Mouse (Mus musculus): Measurements from ENCODE around the gene Ptpdc1. TPM values are rescaled to one million over a fixed set of nuclear protein-coding genes. Genes with fewer than 3 reads are reported as not detected.

The Ptpdc1 gene
- polyA plus RNA-seq (2015; fragmentation: Nextera tagmentation; extraction: Ambion mirVana) = 16.1 and 18.6 TPM in 2 replicates

GRCm38 (mm10) chr13:48625433-48626184, at the start of gene Ptpdc1:
Gene Ptpdc1 (minus strand): TSS chr13:48625664.
- Histone ChIP-seq H3K4me2 (peak within 1 kb of the TSS; percentile 89), H3K4me1 (peaks cover 13% of the 10 kb centered on the region), H3K4me3 (peak within 1 kb of the TSS; percentile 81), H3K9ac (peak within 1 kb of the TSS; percentile 90), H3K27ac (peak within 1 kb of the TSS; percentile 93), H3K27me3 (replicated peaks) (no peaks in the 10 kb centered on the region), H3K36me3 (replicated peaks) (no peaks in the 10 kb centered on the region), H3K9me3 (no peaks in the 10 kb centered on the region)
- ATAC-seq (replicated peaks) = peak; percentile 100
- WGBS = 1% methylated on average over 76 of the region's 76 CpGs

GRCm38 (mm10) chr13:48674609-48675008, 49.1 kb upstream of the Ptpdc1 start:
- peaks cover 46% of the 10 kb centered on the region for H3K27me3 ChIP-seq (replicated peaks)
- no peak for ATAC-seq (replicated peaks)
- peaks cover 5% of the 10 kb centered on the region; the same call in 1 of the 2 replicates for H3K4me1 ChIP-seq
- H3K27ac ChIP-seq = no peak overlapping the region
- H3K9me3 ChIP-seq = no peaks in the 10 kb centered on the region
- H3K9ac ChIP-seq = no peak overlapping the region
- WGBS = 81% methylated on average over 5 of the region's 5 CpGs
- H3K4me3 ChIP-seq = no peak overlapping the region
- H3K36me3 ChIP-seq (replicated peaks) = no peaks in the 10 kb centered on the region
- no peak overlapping the region for H3K4me2 ChIP-seq

GRCm38 (mm10) chr13:48672312-48672840, 46.9 kb upstream of the Ptpdc1 start:
- 2% methylated on average over 24 of the region's 24 CpGs for WGBS

GRCm38 (mm10) chr13:48668976-48669534, 43.6 kb upstream of the Ptpdc1 start:
- Histone ChIP-seq H3K36me3 (replicated peaks) (no peaks in the 10 kb centered on the region), H3K9me3 (no peaks in the 10 kb centered on the region), H3K27ac (no peak overlapping the region), H3K4me1 (peaks cover 28% of the 10 kb centered on the region), H3K4me3 (peak overlapping the region; percentile 12; the same call in 1 of the 2 replicates), H3K4me2 (peak overlapping the region; percentile 40), H3K27me3 (replicated peaks) (peaks cover 88% of the 10 kb centered on the region), H3K9ac (no peak overlapping the region)
- WGBS = under 1% methylated on average over 34 of the region's 34 CpGs
- ATAC-seq (replicated peaks) = no peak

More at GRCm38 (mm10) chr13:48672312-48672840, 46.9 kb upstream of the Ptpdc1 start:
- Histone ChIP-seq H3K36me3 (replicated peaks) (no peaks in the 10 kb centered on the region), H3K27me3 (replicated peaks) (peaks cover 67% of the 10 kb centered on the region), H3K27ac (no peak overlapping the region), H3K9me3 (no peaks in the 10 kb centered on the region), H3K4me3 (peak overlapping the region; percentile 8; the same call in 1 of the 2 replicates), H3K4me1 (peaks cover 16% of the 10 kb centered on the region), H3K9ac (no peak overlapping the region), H3K4me2 (peak overlapping the region; percentile 30)
- no peak for ATAC-seq (replicated peaks)

GRCm38 (mm10) chr13:48668091-48668975, 42.9 kb upstream of the Ptpdc1 start:
- H3K9ac ChIP-seq = no peak overlapping the region
- H3K27me3 ChIP-seq (replicated peaks) = peaks cover 88% of the 10 kb centered on the region
- no peak for ATAC-seq (replicated peaks)

GRCm38 (mm10) chr13:48667461-48667860, 42.0 kb upstream of the Ptpdc1 start:
- H3K4me1 ChIP-seq = peaks cover 38% of the 10 kb centered on the region
- no peak overlapping the region for H3K9ac ChIP-seq
- H3K27me3 ChIP-seq (replicated peaks) = peaks cover 87% of the 10 kb centered on the region
- H3K4me2 ChIP-seq = no peak overlapping the region
- no peaks in the 10 kb centered on the region for H3K36me3 ChIP-seq (replicated peaks)
- H3K27ac ChIP-seq = no peak overlapping the region
- WGBS = 3% methylated on average over 4 of the region's 4 CpGs
- H3K9me3 ChIP-seq = no peaks in the 10 kb centered on the region
- no peak for ATAC-seq (replicated peaks)
- H3K4me3 ChIP-seq = no peak overlapping the region

More at GRCm38 (mm10) chr13:48668091-48668975, 42.9 kb upstream of the Ptpdc1 start:
- Histone ChIP-seq H3K4me2 (peak overlapping the region; percentile 40), H3K4me3 (peak overlapping the region; percentile 12; the same call in 1 of the 2 replicates), H3K27ac (no peak overlapping the region), H3K36me3 (replicated peaks) (no peaks in the 10 kb centered on the region), H3K9me3 (no peaks in the 10 kb centered on the region), H3K4me1 (peaks cover 32% of the 10 kb centered on the region)
- WGBS = under 1% methylated on average over 33 of the region's 33 CpGs

- Histone ChIP-seq H3K27ac (no peak overlapping the region), H3K9me3 (no peaks in the 10 kb centered on the region), H3K4me2 (no peak overlapping the region), H3K27me3 (replicated peaks) (peaks cover 91% of the 10 kb centered on the region), H3K9ac (no peak overlapping the region), H3K36me3 (replicated peaks) (no peaks in the 10 kb centered on the region), H3K4me3 (no peak overlapping the region), H3K4me1 (peaks cover 36% of the 10 kb centered on the region)
- ATAC-seq (replicated peaks) = no peak
- WGBS = 1% methylated on average over 58 of the region's 58 CpGs
Measured at GRCm38 (mm10) chr13:48665656-48666597, 40.5 kb upstream of the Ptpdc1 start.

- Histone ChIP-seq H3K27me3 (replicated peaks) (peaks cover 91% of the 10 kb centered on the region), H3K9me3 (no peaks in the 10 kb centered on the region), H3K4me2 (no peak overlapping the region), H3K4me3 (0 out of 2 replicates have a peak overlapping the region, but pooled peaks have one; percentile 5), H3K27ac (no peak overlapping the region), H3K9ac (no peak overlapping the region), H3K4me1 (peaks cover 38% of the 10 kb centered on the region), H3K36me3 (replicated peaks) (no peaks in the 10 kb centered on the region)
- WGBS = under 1% methylated on average over 39 of the region's 39 CpGs
- ATAC-seq (replicated peaks) = no peak
Measured at GRCm38 (mm10) chr13:48664916-48665655, 39.6 kb upstream of the Ptpdc1 start.

- no peak overlapping the region for H3K4me2 ChIP-seq
- WGBS = 9% methylated on average over 7 of the region's 7 CpGs
- no peak overlapping the region for H3K4me3 ChIP-seq
- H3K36me3 ChIP-seq (replicated peaks) = no peaks in the 10 kb centered on the region
- H3K4me1 ChIP-seq = peaks cover 39% of the 10 kb centered on the region
- H3K27me3 ChIP-seq (replicated peaks) = peaks cover 85% of the 10 kb centered on the region
- no peak overlapping the region for H3K9ac ChIP-seq
- H3K9me3 ChIP-seq = no peaks in the 10 kb centered on the region
- H3K27ac ChIP-seq = no peak overlapping the region
- ATAC-seq (replicated peaks) = no peak
Measured at GRCm38 (mm10) chr13:48663988-48664339, 38.5 kb upstream of the Ptpdc1 start.

- Histone ChIP-seq H3K9me3 (no peaks in the 10 kb centered on the region), H3K4me3 (peak overlapping the region; percentile 32), H3K4me1 (peaks cover 33% of the 10 kb centered on the region), H3K27me3 (replicated peaks) (peaks cover 84% of the 10 kb centered on the region), H3K9ac (no peak overlapping the region), H3K4me2 (peak overlapping the region; percentile 55), H3K36me3 (replicated peaks) (no peaks in the 10 kb centered on the region), H3K27ac (no peak overlapping the region)
- no peak for ATAC-seq (replicated peaks)
- WGBS = 2% methylated on average over 45 of the region's 54 CpGs
Measured at GRCm38 (mm10) chr13:48663211-48663987, 37.9 kb upstream of the Ptpdc1 start.

Measured in midbrain, embryonic 15.5 days (tissue).